Mouse (Mus musculus) thymus, adult 18-20 months (tissue): Measurements from ENCODE around the gene Hoxa4.

ENCODE experiments used
- DNase-seq, 2 experiments: peaks; one replicate each; pipeline ENCODE4 v3.0.0; 2022; ENCODE audit warnings: mixed read lengths in 2 of 2

Hoxa4 gene

GRCm38 (mm10) chr6:52164051-52164625, 27.4 kb downstream of the Hoxa4 start:
- DNase-seq = no peak

- DNase-seq = no peak
These were observed 28.1 kb downstream of the Hoxa4 start for GRCm38 (mm10) chr6:52163366-52164031.

DNA sequence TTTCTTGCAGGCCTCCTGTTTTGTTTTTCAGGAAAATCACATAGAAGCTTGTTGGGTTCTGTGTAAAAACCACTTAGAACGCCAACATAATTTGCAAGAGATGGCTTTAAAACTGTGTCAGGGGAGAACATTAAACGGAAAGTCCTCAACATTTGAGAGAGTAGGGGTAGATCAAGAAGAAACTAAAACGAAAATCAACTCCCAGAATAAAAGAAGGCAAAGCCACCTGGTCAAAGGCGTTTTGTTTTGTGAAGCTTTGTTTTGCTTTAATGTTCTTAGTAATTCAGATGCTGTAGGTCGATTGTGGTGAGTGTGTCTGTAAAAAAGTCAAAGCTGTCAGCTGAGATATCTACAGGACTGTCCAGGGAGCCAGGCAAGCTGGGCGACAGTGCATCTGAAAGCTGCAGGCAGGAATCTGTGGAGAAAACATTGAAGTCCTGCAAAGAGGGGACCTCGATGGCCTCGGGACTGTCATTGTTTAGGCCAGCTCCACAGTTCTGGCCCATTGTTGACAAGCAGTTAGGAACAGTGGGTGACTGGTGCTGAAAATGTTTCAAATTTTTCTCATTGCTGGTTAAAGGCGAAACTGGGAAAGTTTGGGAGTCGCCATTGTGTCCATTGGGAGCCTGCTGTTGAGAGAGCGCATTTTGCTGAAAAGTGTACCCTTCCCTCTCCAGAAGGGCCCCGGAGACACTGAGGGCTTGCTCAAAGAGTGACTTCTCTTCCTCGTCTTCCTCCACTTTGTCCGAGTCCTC, 28.8 kb downstream of the Hoxa4 start:
- DNase-seq = no peak

GRCm38 (mm10) chr6:52162093-52162380, 29.5 kb downstream of the Hoxa4 start:
- no peak for DNase-seq

DNA sequence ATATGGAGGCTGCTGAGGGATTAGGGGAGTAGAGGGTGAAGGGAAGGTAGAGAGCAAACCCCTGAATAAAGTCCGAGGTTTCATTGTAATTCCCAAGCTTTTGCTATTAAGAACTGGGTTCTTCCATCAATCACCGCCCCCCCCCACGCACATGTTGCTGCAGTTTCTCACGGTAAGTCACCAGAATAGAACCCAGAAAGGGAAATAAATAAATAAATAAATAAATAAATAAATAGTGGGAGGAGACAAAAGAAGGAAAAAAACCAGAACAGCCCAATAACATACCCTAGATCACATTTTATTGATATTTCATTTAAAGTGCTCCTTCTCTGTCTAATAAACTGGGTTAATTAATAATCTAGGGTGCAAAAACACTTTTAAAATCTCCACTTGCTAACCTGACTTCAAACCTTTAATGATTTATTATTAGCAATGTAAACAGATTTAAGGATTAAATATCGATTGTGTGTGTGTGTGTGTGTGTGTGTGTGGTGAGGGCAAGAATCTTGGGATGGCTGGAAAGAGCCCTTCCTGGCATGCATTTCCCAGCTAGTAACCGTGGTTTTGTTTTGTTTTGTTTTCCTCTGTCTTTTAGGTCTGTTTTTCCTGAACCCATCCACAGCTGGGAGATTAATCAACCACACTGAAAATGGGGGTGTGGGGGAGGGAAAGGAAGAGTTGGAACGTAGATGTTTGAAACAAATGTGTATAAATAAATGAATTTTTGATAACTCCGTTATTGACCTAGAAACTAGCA, 30.0 kb downstream of the Hoxa4 start:
- no peak for DNase-seq

GRCm38 (mm10) chr6:52160511-52161335, 30.8 kb downstream of the Hoxa4 start:
- no peak for DNase-seq

DNA sequence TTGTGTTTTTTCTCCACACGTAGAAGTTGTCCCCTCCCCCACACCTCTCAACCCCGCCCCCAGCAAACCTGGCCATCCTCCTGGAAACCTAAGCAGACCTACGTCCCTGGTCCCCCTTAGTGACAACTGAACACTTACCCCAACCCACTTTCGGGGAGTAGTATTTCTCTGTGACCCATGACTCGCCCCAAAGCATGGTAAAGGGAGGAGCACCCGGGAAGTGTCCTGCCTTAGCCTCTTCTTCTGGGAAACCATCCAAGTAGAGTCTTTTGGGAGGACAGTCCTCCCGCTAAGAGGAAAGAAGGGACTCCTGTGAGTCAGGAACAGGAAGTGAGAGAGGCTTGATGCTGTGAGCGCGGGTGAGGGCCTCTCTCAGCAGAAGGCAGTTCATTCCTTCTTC, 31.6 kb downstream of the Hoxa4 start:
- DNase-seq = no peak

GRCm38 (mm10) chr6:52159164-52159761, 32.3 kb downstream of the Hoxa4 start:
- no peak for DNase-seq

DNA sequence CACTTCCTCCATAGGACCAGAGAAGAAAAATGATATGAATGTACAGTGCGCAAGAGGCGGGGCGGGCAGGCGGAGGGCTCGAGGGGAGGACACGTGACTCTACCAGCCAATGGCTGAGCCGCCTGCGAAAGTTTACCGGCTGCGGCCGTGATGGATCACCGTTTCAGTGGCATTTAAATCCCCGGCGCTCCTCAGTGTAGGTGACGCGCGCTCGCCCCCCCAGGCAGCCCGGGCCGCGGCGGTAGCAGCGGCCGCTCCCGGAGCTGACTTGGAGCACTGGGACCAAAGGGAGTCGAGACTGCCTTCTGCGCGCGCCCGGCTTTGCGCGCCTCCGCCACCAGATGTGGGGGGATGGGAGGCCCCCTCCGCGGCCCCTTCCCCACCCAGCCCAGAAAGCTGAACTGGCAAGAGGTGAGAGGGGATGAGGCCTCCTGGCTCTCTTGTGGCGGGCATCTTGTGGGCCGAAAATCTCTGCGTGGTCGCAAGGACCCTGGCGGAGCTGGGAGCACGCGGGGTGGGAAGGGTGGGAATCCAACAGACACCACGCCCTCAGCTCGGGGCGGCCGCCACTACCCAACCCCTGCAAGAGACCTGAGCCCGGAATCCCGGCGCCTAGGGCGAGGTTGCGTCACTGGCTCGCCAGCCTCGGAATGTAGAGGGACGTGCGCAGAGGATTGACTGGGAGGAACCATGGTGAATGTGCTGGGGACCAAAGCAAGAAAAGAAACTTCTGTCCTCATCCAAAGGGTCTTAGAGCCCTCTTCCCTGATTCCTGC, 33.1 kb downstream of the Hoxa4 start, which contains the start of gene Hoxa1:
Gene Hoxa1, minus strand, starts transcription at position 42 of the 776 bp plus-strand sequence.
- DNase-seq = peak; percentile 51 to 55

GRCm38 (mm10) chr6:52157466-52158275, 33.9 kb downstream of the Hoxa4 start:
- no peak for DNase-seq

- no peak for DNase-seq
These were observed 34.9 kb downstream of the Hoxa4 start for GRCm38 (mm10) chr6:52156551-52157200.

- DNase-seq = no peak
These were observed 36.1 kb downstream of the Hoxa4 start for GRCm38 (mm10) chr6:52155471-52155870.

DNA sequence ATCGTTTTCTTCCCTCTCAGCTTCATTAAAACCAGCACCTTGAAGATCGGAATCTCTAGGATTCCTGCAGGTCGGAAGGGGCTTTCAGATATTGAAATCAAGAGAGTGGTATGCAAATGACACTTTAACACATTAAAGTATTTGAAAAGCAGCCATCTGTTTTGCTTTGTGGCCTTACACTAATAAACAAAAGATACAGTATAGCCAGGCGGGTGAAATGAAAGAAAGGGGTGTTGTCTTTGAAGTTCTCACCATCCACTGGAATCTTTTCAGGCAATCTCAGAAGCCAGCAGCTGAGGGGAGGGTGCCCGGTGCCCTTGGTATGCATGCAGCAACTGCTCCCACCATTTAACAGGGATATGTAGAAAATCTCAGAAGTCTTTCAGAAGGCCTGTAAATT, 37.5 kb downstream of the Hoxa4 start:
- DNase-seq = no peak

DNA sequence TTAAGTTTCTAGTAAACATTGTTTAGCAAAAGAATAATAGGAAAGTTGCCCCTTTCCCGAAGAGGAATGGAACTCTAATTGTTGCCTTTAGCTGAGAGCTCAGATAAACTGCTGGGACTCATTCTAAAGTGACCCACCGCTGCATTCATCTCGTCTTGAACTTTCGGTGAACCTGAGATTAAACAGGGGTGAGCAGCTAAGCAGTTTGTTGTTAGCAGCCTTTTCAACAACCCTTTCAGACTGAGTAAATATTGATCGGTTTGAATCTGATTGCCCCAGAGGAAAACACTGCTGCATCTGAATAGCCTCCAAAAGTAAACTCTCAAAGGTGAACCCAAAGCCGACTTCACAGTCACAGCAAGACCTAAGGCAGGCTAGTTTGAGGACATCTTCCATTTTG, 38.3 kb downstream of the Hoxa4 start:
- DNase-seq = no peak

- DNase-seq = no peak
These were observed 39.0 kb downstream of the Hoxa4 start for GRCm38 (mm10) chr6:52152226-52153193.

DNA sequence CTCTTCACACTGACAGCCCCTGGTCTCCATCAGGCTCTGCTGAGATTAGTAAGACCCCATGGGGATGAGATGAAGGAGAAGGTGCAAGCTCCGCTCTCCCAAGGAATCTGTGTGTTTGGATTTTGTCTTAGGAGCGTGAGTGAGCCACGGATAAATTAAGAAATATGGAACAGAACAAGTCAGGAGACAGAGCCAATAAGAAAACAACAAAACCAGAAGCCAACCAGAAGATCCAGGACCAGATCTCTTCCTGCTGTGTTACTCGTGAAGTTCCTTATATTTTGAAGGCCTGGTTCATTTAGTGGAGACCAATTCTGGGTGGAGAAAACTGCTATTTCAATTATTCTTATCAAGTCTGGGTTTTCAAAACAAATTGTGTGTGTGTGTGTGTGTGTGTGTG, 40.0 kb downstream of the Hoxa4 start:
- no peak for DNase-seq

- no peak for DNase-seq
These were observed 41.1 kb downstream of the Hoxa4 start for GRCm38 (mm10) chr6:52150401-52150966.
